Mouse (Mus musculus) adipose tissue, adult 10 weeks (tissue): ENCODE measurements around the gene Cyp3a44. TPM values are rescaled to one million over a fixed set of nuclear protein-coding genes. Genes with fewer than 3 reads are reported as not detected.

Experiments
- polyA plus RNA-seq: library from polyadenylated mRNA; stranded (reverse); fragments of 350-450 nt; fragmentation: Illumina TruSeq; extraction: RNeasy Lipid Tissue Mini Kit (QIAGEN cat#74804); gene quantifications from one replicate; pipeline ENCODE4 v1.2.3, GENCODE M21; 2014; ENCODE audit warnings: low read depth, low replicate concordance

Cyp3a44 gene
- polyA plus RNA-seq: not detected

DNA sequence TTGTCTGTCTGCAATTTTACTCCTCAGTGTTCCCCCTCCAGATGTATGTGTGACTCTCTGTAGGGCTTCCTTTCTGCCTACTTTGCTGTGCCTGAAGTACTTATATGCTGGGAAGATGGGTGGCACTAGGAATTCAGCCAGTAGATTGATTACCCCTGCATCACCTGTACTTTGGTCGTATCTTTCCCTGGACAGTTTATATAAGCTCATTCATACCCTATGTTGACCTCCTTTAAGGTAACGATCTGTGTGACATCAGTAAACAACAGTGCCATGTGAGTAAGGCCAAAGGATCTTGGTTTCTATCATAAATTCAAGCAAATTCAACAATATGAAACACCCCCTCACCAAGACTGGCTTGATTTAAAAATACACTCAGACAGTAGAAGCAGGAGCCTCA lies at the start of gene Cyp3a44:
Gene Cyp3a44 (minus strand): TSS at position 79 of the 400 bp plus-strand sequence.

Other genes with a start within 250 kb of the Cyp3a44 start
- not detected for gene Cyp3a41b, start 221.1 kb downstream of the Cyp3a44 start, polyA plus RNA-seq
- not detected for gene Cyp3a41a, start 85.7 kb downstream of the Cyp3a44 start, polyA plus RNA-seq
- not detected for gene Cyp3a11, start 74.1 kb upstream of the Cyp3a44 start, polyA plus RNA-seq
- not detected for gene Cyp3a25, start 203.7 kb upstream of the Cyp3a44 start, polyA plus RNA-seq